Mouse (Mus musculus): ENCODE results near the gene Tex101. TPM values are rescaled to one million over a fixed set of nuclear protein-coding genes. Genes with fewer than 3 reads are reported as not detected.
A peak's percentile ranks its signal among the peaks of the same experiment; 100 is the strongest.

Gene Tex101
- total and polyA plus RNA-seq, 3 experiments = 0.16 TPM; not detected in 2

DNA sequence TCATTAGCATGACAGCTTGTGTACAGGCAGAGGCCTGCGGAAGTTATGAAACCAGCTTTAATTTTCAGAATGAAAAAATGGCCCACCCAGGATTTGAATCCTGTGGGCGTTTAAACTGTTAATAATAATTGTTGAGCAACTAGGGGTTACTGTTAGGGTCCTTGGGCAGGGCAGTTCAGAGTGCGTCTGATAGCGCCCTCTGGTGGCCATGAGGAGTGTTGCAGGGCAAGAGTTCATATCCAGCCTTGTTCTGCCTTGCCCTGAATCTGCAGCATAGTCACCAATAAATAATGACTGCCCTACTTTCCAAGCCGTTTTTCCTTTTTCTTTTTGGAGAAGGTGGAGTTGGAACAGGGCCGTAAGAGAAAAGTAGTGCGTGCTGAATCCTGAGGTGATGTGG is 22.8 kb downstream of the Tex101 start:
- no peaks in the 10 kb centered on the region for H3K9me3 ChIP-seq (replicated peaks)
- H3K27me3 ChIP-seq (ENCODE audit: insufficient read depth, low read length) = peaks cover 8% of the 10 kb centered on the region; the same call in 1 of the 2 replicates
- no peak for ATAC-seq (ENCODE audit: extremely low read depth, insufficient number of reproducible peaks, low FRiP score, poor library complexity, severe bottlenecking)
- DNase-seq (ENCODE audit: low spot score) = peak; percentile 31
- no peaks in the 10 kb centered on the region for H3K4me1 ChIP-seq (ENCODE audit: insufficient read depth, low read depth, low read length)
- no peaks in the 10 kb centered on the region for H3K36me3 ChIP-seq (replicated peaks)
- H3K4me3 ChIP-seq (ENCODE audit: low read depth, low read length) = no peak overlapping the region
- TF ChIP-seq POLR2AphosphoS5 (IDR thresholded peaks at IDR 0.05; ENCODE audit: insufficient replicate concordance, low read depth, low read length) (no peak), CTCF (IDR thresholded peaks at IDR 0.05; ENCODE audit: low read depth, low read length) (peak; percentile 96), TAL1 (conservative IDR thresholded peaks at IDR 0.05; ENCODE audit: low read depth, low read length) (no peak)

DNA sequence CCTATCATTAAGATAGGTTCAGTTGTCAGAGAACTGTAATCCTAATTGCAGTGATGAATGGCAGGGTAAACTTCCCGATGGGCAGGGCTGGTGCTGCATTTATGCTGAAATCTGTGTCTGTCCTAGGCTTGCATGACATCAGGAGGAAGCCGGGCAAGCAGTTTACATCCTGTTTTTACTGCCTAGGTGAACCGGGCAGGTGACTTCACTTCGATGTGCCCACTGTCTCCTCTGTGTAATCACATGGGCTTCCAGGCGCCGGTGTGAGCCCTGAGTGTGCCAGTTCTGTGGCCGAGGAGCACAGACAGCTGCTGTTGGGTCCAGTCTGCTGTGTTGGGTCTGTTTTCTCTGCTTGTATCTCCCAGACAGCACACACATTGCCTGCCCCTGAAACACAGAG is 30.0 kb downstream of the Tex101 start:
- no peak for ATAC-seq (ENCODE audit: extremely low read depth, insufficient number of reproducible peaks, low FRiP score, poor library complexity, severe bottlenecking)
- Histone ChIP-seq H3K4me3 (ENCODE audit: low read depth, low read length) (no peak overlapping the region), H3K36me3 (replicated peaks) (no peaks in the 10 kb centered on the region), H3K9me3 (replicated peaks) (no peaks in the 10 kb centered on the region), H3K4me1 (ENCODE audit: insufficient read depth, low read depth, low read length) (no peaks in the 10 kb centered on the region), H3K27me3 (ENCODE audit: insufficient read depth, low read length) (peaks cover 16% of the 10 kb centered on the region)
- no peak for TF ChIP-seq CTCF (IDR thresholded peaks at IDR 0.05; ENCODE audit: low read depth, low read length)
- TF ChIP-seq POLR2AphosphoS5 (IDR thresholded peaks at IDR 0.05; ENCODE audit: insufficient replicate concordance, low read depth, low read length) = no peak
- TF ChIP-seq GATA1 (IDR thresholded peaks at IDR 0.05; ENCODE audit: borderline replicate concordance, low read length) = no peak
- TF ChIP-seq TAL1 (conservative IDR thresholded peaks at IDR 0.05; ENCODE audit: low read depth, low read length) = no peak
- no peak for TF ChIP-seq GATA2 (IDR thresholded peaks at IDR 0.05; ENCODE audit: borderline replicate concordance, low read depth, low read length)
- no peak for DNase-seq (ENCODE audit: low spot score)

DNA sequence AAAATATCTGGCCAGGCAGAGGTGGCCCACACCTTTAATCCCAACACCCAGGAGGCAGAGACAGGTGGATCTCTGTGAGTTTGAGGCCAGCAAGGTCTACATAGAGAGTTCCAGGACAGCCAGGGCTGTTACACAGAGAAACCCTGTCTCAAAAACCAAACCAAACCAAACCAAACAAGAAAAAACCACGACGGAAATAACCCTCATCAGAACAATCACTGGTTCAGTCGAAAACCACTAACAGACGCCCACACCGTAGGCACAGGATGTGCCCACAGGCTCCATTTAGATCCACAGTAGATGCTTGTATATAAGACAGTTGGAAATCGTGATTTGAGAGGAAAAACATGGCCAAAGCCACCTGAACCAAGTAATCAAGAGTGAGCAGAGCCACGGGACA is 31.5 kb downstream of the Tex101 start:
- DNase-seq (ENCODE audit: low spot score) (no peak), ATAC-seq (ENCODE audit: extremely low read depth, insufficient number of reproducible peaks, low FRiP score, poor library complexity, severe bottlenecking) (no peak)
- Histone ChIP-seq H3K4me1 (ENCODE audit: insufficient read depth, low read depth, low read length) (no peaks in the 10 kb centered on the region), H3K27me3 (ENCODE audit: insufficient read depth, low read length) (peaks cover 16% of the 10 kb centered on the region), H3K4me3 (ENCODE audit: low read depth, low read length) (no peak overlapping the region), H3K9me3 (replicated peaks) (no peaks in the 10 kb centered on the region), H3K36me3 (replicated peaks) (no peaks in the 10 kb centered on the region)
- TF ChIP-seq GATA1 (IDR thresholded peaks at IDR 0.05; ENCODE audit: borderline replicate concordance, low read length) = no peak
- no peak for TF ChIP-seq GATA2 (IDR thresholded peaks at IDR 0.05; ENCODE audit: borderline replicate concordance, low read depth, low read length)
- TF ChIP-seq TAL1 (conservative IDR thresholded peaks at IDR 0.05; ENCODE audit: low read depth, low read length) = no peak
- TF ChIP-seq POLR2AphosphoS5 (IDR thresholded peaks at IDR 0.05; ENCODE audit: insufficient replicate concordance, low read depth, low read length) = no peak
- no peak for TF ChIP-seq CTCF (IDR thresholded peaks at IDR 0.05; ENCODE audit: low read depth, low read length)

DNA sequence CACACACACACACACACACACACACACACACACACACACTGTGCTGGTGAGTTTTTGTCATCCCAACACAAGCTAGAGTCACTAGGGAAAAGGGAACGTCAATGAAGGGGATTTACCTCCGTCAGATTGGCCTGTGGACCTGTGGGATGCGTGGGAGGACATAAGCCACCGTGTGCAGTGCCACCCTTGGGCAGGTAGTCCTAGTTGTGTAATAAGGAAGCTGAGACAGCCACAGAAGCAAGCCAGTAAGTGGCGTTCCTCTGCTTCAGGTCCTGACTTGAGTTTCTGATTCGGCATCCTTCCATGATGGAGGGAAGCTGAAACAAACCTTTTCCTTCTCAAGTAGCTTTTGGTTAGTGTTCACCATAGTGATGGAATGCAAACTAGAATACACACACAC is 32.0 kb downstream of the Tex101 start:
- no peak overlapping the region for H3K4me3 ChIP-seq (ENCODE audit: low read depth, low read length)
- ATAC-seq (ENCODE audit: extremely low read depth, insufficient number of reproducible peaks, low FRiP score, poor library complexity, severe bottlenecking) (no peak), DNase-seq (ENCODE audit: low spot score) (no peak)
- H3K4me1 ChIP-seq (ENCODE audit: insufficient read depth, low read depth, low read length) = no peaks in the 10 kb centered on the region
- no peaks in the 10 kb centered on the region for H3K36me3 ChIP-seq (replicated peaks)
- H3K9me3 ChIP-seq (replicated peaks) = no peaks in the 10 kb centered on the region
- TF ChIP-seq CTCF (IDR thresholded peaks at IDR 0.05; ENCODE audit: low read depth, low read length) (no peak), GATA2 (IDR thresholded peaks at IDR 0.05; ENCODE audit: borderline replicate concordance, low read depth, low read length) (no peak), GATA1 (IDR thresholded peaks at IDR 0.05; ENCODE audit: borderline replicate concordance, low read length) (no peak), POLR2AphosphoS5 (IDR thresholded peaks at IDR 0.05; ENCODE audit: insufficient replicate concordance, low read depth, low read length) (no peak), TAL1 (conservative IDR thresholded peaks at IDR 0.05; ENCODE audit: low read depth, low read length) (no peak)
- peaks cover 18% of the 10 kb centered on the region for H3K27me3 ChIP-seq (ENCODE audit: insufficient read depth, low read length)

DNA sequence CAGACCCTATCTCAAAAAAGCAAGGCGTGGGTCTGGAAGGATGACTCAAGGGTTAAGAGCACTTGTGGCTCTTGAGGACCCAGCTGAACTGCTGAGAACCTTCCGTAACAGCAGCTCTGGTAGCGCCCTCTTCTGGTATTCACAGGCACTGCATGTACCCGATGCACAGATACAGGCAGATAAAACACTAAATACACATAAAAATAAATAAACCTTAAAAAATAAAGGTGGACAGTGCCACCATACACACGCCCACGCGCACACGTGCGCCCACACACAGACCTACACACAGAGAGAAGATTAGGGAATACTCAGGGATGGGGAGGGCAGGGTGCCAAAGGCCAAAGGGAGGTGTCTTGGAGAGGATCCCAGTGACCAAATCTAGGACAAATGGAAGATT is 34.0 kb downstream of the Tex101 start:
- TF ChIP-seq CTCF (IDR thresholded peaks at IDR 0.05; ENCODE audit: low read depth, low read length) = peak; percentile 84
- TF ChIP-seq GATA1 (IDR thresholded peaks at IDR 0.05; ENCODE audit: borderline replicate concordance, low read length) = no peak
- H3K36me3 ChIP-seq (replicated peaks) = no peaks in the 10 kb centered on the region
- no peaks in the 10 kb centered on the region for H3K9me3 ChIP-seq (replicated peaks)
- DNase-seq (ENCODE audit: low spot score) (no peak), ATAC-seq (ENCODE audit: extremely low read depth, insufficient number of reproducible peaks, low FRiP score, poor library complexity, severe bottlenecking) (no peak)
- H3K27me3 ChIP-seq (ENCODE audit: insufficient read depth, low read length) = peaks cover 17% of the 10 kb centered on the region
- no peaks in the 10 kb centered on the region for H3K4me1 ChIP-seq (ENCODE audit: insufficient read depth, low read depth, low read length)
- no peak overlapping the region for H3K4me3 ChIP-seq (ENCODE audit: low read depth, low read length)

DNA sequence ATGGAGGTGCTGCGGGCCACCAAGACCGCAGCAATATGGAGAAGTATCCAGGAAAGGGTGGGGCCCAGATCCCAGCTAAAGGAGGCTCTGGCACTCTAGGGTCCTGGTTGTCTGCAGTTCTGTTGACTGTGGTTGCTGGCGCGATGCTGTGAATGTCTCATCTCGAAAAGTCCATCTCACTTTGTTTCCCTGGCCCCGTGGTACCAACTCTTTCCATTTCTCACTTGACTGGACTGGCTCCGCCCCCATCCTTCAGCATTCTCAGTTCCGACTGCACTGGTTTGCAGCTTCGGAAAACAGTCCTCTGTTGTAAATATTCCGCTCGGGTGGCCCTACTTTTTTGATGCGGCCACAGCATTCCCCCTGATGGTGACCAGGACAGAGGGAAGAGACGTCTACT is 36.0 kb downstream of the Tex101 start:
- ATAC-seq (ENCODE audit: extremely low read depth, insufficient number of reproducible peaks, low FRiP score, poor library complexity, severe bottlenecking) (no peak), DNase-seq (ENCODE audit: low spot score) (no peak)
- Histone ChIP-seq H3K9me3 (replicated peaks) (no peaks in the 10 kb centered on the region), H3K36me3 (replicated peaks) (no peaks in the 10 kb centered on the region), H3K4me1 (ENCODE audit: insufficient read depth, low read depth, low read length) (no peaks in the 10 kb centered on the region), H3K4me3 (ENCODE audit: low read depth, low read length) (no peak overlapping the region), H3K27me3 (ENCODE audit: insufficient read depth, low read length) (peaks cover 19% of the 10 kb centered on the region; the same call in 1 of the 2 replicates)
- TF ChIP-seq CTCF (IDR thresholded peaks at IDR 0.05; ENCODE audit: low read depth, low read length) (no peak), GATA1 (IDR thresholded peaks at IDR 0.05; ENCODE audit: borderline replicate concordance, low read length) (no peak), GATA2 (IDR thresholded peaks at IDR 0.05; ENCODE audit: borderline replicate concordance, low read depth, low read length) (no peak), POLR2AphosphoS5 (IDR thresholded peaks at IDR 0.05; ENCODE audit: insufficient replicate concordance, low read depth, low read length) (no peak), TAL1 (conservative IDR thresholded peaks at IDR 0.05; ENCODE audit: low read depth, low read length) (no peak)
